Mouse (Mus musculus): ENCODE measurements at regions not wholly inside any gene's neighbourhood (a gene's known extent, or its start where the extent isn't known, plus 50 kb on each side); places are given as distances from the start of the nearest gene placed in this dataset.
A peak's percentile ranks its signal among the peaks of the same experiment; 100 is the strongest.

- no peak for DNase-seq (ENCODE audit: low spot score)
Observed at GRCm38 (mm10) chr9:30581271-30581821, 154.4 kb downstream of the Snx19 start.

DNA sequence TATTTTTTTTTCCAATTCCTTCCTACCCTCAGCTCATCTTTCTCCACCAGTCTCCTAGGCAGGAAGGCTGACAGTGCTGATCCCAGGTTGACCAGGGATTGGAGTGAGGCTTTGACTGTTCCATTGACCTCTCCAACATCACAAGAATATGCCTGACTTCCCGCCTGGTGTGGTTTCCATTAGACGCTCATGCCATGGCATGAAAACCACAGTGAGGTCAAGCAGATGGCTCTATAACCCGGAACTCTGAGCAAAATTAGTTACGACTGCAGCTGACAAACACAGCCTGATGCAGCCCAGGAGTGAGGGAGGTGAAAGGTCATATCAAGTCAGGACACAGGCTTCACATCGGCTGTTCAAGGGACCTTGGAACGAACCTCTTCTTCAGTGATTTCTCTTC lies 153.6 kb downstream of the Snx19 start:
- peak; percentile 44 for DNase-seq (ENCODE audit: low spot score)

DNA sequence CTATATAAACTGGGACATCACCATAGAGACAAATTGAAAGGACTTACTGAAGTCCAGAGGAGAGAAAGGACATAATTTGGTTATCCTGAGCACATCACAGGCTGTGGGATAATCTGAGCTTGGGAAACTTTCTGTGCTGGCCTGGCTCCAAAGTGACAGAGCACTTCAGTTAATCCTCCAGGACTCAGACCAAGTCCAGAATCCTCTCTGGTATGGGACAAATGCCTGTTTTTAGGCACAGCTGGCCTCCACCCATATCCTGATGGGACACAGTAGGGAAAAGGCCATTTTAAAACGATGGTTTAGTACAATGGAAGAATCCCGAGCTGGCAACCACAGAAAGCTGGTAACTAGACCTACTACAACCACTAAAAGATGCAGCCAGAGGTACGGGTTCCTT lies 151.3 kb downstream of the Snx19 start:
- no peak for DNase-seq (ENCODE audit: low spot score)

- no peak for DNase-seq (ENCODE audit: low spot score)
Observed at GRCm38 (mm10) chr9:30577243-30577642, 150.3 kb downstream of the Snx19 start.

DNA sequence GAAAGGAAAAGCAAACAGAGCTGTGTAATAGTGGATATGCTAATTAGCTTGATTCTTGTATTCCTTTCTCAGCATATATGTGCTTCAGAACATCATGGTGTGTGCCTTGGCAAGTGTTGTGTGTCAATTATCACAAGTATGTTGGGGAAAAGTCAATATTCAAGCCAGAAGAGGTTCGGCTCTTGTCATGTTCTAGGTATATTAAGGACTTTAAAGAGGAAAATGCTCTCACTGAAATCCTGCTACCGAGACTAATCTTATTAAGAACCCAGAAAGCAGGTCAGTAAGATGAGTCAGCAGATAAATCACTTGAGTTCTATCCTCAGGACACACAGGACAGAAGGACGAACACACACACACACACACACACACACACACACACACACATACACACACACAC lies 148.6 kb downstream of the Snx19 start:
- no peak for DNase-seq (ENCODE audit: low spot score)

GRCm38 (mm10) chr9:30573294-30573693 lies 146.4 kb downstream of the Snx19 start:
- DNase-seq (ENCODE audit: low spot score), result no peak

- peak; percentile 28 for DNase-seq (ENCODE audit: low spot score)
Observed at GRCm38 (mm10) chr9:30571014-30571413, 144.1 kb downstream of the Snx19 start.

DNA sequence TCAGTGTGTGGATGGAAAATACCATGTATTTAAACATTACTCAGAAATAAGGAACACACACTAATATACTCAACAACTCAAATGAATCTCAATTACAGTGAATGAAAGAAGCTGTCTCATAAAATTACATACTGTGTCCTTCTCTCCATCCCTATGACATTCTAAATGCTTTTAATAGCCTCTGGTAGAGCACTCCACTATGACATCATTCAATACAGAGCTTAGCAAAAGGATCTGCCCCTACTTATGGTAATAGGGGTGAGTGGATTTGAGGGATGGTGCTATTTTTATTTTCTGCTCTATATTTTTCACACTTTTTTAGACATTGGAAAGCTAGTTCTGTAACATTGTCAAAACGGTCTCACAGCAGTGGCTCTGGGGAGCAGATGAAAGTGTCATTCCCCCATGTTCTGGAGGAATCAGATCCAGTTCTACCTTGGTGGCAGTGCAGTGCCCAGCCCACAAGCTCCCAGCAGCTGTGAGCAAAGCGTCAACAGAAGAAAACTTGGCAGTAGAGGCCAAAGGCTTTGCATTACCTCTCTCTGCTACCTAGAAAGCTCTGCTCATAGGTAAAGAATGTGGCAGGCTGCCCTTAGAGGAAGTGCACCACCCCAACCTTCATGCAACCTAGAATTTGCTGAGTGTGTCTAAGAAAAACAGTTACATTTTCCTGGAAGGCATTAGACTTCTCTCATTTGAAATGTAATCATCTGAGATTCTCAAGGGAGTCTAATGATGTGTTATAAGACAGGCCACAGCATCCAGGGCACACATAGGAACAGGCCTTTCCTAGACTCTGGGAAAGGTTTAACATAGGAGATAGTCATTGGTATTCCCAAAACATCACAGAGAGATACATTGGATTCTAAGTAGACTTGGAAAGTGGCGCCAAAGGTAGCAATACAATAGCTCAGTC lies 138.1 kb downstream of the Snx19 start:
- no peak for DNase-seq (ENCODE audit: low spot score)

- DNase-seq (ENCODE audit: low spot score), result no peak
Observed at GRCm38 (mm10) chr9:30563399-30563798, 136.5 kb downstream of the Snx19 start.

- no peak for DNase-seq (ENCODE audit: low spot score)
Observed at GRCm38 (mm10) chr9:30554908-30555307, 128.0 kb downstream of the Snx19 start.

DNA sequence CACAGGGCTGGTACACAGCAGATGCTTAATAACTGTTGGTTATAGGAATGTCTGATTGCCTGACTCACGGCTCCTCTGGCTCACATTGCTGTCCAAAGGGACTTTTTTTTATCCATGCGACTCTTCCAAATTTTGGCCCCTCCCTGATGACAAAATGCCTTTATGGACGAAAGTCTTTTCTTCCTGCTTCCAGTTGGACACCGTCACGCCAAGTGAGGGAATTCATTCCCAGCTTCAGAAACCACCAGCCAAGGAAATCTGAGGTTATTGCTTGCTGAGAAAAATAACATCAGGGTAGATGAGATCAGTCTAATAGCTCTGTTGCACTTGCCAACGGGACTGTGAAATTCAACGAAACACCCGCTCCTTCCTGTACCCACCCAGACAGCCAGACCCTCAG lies 125.8 kb downstream of the Snx19 start:
- no peak for DNase-seq (ENCODE audit: low spot score)

- DNase-seq (ENCODE audit: low spot score), result no peak
Observed at GRCm38 (mm10) chr9:30549892-30550515, 123.1 kb downstream of the Snx19 start.

DNA sequence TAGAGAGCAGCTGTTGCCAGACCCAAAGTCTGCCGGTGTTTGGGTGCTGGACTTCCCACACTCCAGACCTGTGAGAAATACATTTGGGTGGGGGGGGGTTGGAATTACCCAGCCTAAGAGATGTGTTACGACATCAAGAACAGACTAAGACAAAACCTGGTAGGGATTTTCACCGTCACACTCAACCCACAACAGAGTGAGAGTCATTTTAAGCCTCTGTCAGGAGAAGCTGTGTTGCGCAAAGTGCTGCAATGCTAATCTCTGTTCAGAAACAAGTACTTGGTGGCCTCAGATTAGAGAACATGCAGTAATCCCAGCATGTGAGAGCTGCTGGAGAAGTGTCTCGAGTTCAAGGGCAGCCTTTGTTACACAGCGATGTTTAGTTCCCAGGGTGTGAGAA lies 113.0 kb downstream of the Snx19 start:
- DNase-seq (ENCODE audit: low spot score), result no peak

- DNase-seq (ENCODE audit: low spot score), result peak; percentile 13
Observed at GRCm38 (mm10) chr9:30536508-30537100, 109.7 kb downstream of the Snx19 start.

GRCm38 (mm10) chr9:30534961-30535360 lies 108.1 kb downstream of the Snx19 start:
- DNase-seq (ENCODE audit: low spot score), result no peak

DNA sequence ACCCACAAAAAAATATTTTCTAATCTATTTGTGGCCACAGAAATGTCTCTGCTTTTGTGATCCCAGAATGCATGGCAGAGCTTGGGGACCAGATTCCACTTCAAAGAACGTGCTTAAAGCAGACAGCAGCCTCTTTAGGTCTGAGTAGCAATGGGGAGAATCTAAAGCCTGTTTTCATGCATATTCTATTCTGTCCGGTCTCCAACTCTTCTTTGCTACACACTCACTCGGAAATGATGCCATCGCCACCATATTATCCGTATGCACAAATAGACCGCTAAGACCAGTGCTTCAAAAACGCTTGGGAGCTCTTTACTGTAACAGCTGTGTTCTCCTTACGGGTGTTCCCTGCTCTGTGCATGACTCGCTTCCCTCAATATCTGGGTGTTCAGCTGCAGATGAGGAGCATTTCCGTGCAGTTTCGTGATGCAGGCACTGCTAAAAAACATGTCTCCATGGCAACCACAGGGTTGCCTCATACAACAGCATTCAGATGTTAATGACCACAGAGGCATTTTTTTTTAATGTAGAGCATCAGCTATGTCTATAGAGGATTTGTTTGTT lies 107.0 kb downstream of the Snx19 start:
- no peak for DNase-seq (ENCODE audit: low spot score)

DNA sequence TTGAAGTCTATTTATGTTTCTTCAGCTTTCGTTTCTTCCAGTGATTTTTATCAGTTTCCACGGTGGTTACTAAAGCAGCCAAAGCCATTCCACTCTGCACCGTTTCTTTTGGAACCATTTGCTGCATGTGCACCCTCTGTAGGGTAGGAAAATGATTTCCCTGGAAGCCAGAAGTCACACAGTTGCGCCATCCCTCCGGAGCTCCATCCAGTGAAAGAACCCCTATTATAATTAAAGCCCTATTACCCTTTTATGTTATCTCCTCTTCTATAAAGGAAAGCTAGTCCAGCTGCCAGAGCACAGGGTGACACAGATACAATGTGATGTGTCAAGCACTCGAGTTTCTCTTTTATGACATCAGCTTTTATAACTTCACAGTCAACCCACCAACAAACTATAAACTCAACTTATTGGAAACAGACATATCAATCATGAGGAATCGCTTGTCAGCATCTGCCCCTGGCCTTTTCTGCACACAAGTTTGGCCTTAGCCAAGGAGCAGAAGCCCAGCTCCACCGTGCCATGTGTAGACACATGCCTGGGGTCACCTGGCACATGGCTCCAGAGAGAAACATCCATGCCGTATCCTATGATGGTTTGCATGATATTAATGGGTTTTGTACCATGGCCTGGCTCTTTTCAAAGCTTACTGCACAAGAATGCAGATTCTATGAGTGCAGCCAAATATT lies 106.3 kb downstream of the Snx19 start:
- DNase-seq (ENCODE audit: low spot score), result no peak

DNA sequence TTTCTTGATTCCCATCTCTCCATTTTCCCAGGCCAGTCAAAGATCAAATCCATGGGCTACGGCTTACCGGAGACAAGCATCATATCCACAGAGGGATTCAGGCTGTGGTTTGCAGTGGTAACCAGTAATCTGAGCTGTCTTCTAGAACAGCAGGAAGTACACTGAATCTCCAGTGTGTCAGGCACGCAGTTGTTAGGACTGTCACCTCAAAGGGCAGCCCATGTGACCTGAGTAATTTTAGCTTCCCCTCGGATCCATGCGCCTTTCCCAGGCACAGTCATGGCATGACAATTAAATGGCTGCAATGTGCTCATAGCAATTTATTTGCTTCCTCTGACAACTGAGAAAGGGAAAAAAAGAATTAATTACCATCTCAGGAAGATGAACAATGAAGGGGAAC lies 98.2 kb downstream of the Snx19 start:
- peak; percentile 47 for DNase-seq (ENCODE audit: low spot score)

DNA sequence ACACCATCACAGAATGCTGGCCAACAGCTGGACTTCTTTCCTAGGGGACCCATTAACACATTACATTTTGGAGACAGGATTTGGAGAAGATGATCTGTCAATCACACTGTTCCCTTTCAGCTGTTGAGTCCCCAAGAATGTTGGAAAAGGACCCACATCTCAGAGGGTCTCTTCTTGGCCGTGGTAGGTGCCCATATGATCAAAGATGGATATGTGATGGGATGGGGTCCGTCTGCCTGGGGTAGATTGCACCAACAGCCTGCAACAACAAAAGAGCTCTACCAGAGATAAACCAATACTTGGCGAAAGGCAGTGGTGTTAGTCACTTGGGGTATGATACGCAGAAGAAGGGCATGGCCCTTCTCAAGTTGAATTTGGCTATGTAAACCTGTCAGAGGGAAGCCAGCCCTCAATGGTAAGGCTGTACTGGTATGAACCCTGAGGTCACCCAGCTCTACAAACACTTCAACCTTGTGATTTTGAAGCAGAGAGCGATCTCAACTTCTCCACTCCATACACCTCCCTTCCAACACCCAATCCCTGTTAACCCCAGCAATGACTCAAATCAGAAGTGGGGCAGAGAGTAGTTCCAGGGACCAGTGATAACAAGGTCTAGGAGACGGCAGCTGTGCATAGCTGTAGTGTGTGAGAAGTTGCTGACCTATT lies 97.6 kb downstream of the Snx19 start:
- no peak for DNase-seq (ENCODE audit: low spot score)

- DNase-seq (ENCODE audit: low spot score), result no peak
Observed at GRCm38 (mm10) chr9:30523852-30524251, 96.9 kb downstream of the Snx19 start.

GRCm38 (mm10) chr9:30522595-30523350 lies 95.9 kb downstream of the Snx19 start:
- no peak for DNase-seq (ENCODE audit: low spot score)
